Comparison of ENCODE assay signal across 26 mouse cellular contexts in genomic region chr7:49316600-49316999, GRCm38 (mm10).
DNase-seq lines count a peak whose midpoint lies in the region; ATAC-seq and TF ChIP-seq lines count a peak whose summit lies in the region.
"Had no signal": no experiment of that assay in that cellular context is flagged by ENCODE, and none has a peak within 500 bp of the region (broad histone marks: within the 10 kb centered on the region; RNA-seq: fewer than 3 reads in every experiment).

No protein-coding gene starts in this region.

- H3K4me1 ChIP-seq in lung, postnatal 0 days (ENCODE audit: insufficient read depth, low read depth, low read length) = 0 out of 2 replicates have a peak, but pooled peaks cover 4% of the 10 kb centered on the region
- H3K4me1 ChIP-seq in ES-E14 (ENCODE audit: control insufficient read depth in 2 of 2, insufficient read depth in 2 of 2, low read length in 2 of 2, poor library complexity in 1 of 2) = no peaks in the 10 kb centered on the region; a peak in 1 of 4 replicates

- no peak for TF ChIP-seq EP300 in lung, postnatal 0 days (IDR thresholded peaks at IDR 0.05)

- H3K27me3 ChIP-seq in lung, postnatal 0 days (replicated peaks; ENCODE audit: insufficient read depth, low read length) = no peaks in the 10 kb centered on the region
- H3K27me3 ChIP-seq: embryonic facial prominence, embryonic 12.5 days; embryonic facial prominence, embryonic 15.5 days; forebrain, embryonic 12.5 days; forebrain, embryonic 15.5 days; heart, embryonic 12.5 days; heart, embryonic 15.5 days; hindbrain, embryonic 15.5 days had no signal

- peak; percentile 49 for DNase-seq in lung, postnatal 0 days (ENCODE audit: low spot score)
- no peak for DNase-seq in lung, adult 18-20 months
- DNase-seq in ES-CJ7 (ENCODE audit: low read depth, low spot score) (peak; percentile 39), ES-E14 (ENCODE audit: low read depth, low spot score) (peak; percentile 51), ZHBTc4 (ENCODE audit: low read depth, low spot score) (peak; percentile 81)
- no peak for DNase-seq in cerebellum, postnatal 36 days
- no peak for DNase-seq in urinary bladder, postnatal 25 days (ENCODE audit: low spot score)
- DNase-seq: adrenal gland, postnatal 10 days; adrenal gland, postnatal 36 days; cerebellum, adult 18-20 months; cerebellum, adult 9-10 months; cerebellum, postnatal 14 days; gastrocnemius, postnatal 25 days; heart, adult 18-20 months; heart, postnatal 10 days; heart, postnatal 36 days had no signal

- H3K4me2 ChIP-seq in lung, postnatal 0 days (replicated peaks; ENCODE audit: low read depth, low read length) = no peak overlapping the region
- H3K4me2 ChIP-seq: embryonic facial prominence, embryonic 12.5 days; embryonic facial prominence, embryonic 15.5 days; forebrain, embryonic 12.5 days; forebrain, embryonic 15.5 days; heart, embryonic 12.5 days; heart, embryonic 15.5 days; hindbrain, embryonic 15.5 days had no signal

- no peak for TF ChIP-seq CTCF in lung, postnatal 0 days (IDR thresholded peaks at IDR 0.05)

- in situ Hi-C loops in ES-E14 (cut with MboI; ENCODE audit: low sequenced_read_pairs in 2 of 2, unreplicated experiment in 2 of 2) = no loop called here

- ATAC-seq in lung, postnatal 0 days = peak; percentile 25; the same call in 1 of the 2 replicates
- ATAC-seq: CD4-positive, CD25-positive, alpha-beta regulatory T cell, adult 4 months; forebrain, embryonic 15.5 days had no signal

- no peaks in the 10 kb centered on the region for H3K9me3 ChIP-seq in lung, postnatal 0 days (ENCODE audit: low read length)
- no peaks in the 10 kb centered on the region for H3K9me3 ChIP-seq in ES-E14 (ENCODE audit: control insufficient read depth, insufficient read depth, low read depth, low read length)
- H3K9me3 ChIP-seq: embryonic facial prominence, embryonic 12.5 days; embryonic facial prominence, embryonic 15.5 days; forebrain, embryonic 15.5 days; heart, embryonic 15.5 days; hindbrain, embryonic 15.5 days had no signal

- no peak overlapping the region for H3K4me3 ChIP-seq in lung, postnatal 0 days (ENCODE audit: low read depth, low read length)
- H3K4me3 ChIP-seq in ES-E14 (ENCODE audit: insufficient read depth in 1 of 2, low read depth in 1 of 2, low read length in 2 of 2, poor library complexity in 1 of 2, severe bottlenecking in 1 of 2) = no peak overlapping the region
- H3K4me3 ChIP-seq: embryonic facial prominence, embryonic 12.5 days; embryonic facial prominence, embryonic 15.5 days; erythroblast, embryonic 14.5 days; forebrain, embryonic 12.5 days; forebrain, embryonic 15.5 days; heart, embryonic 12.5 days; heart, embryonic 15.5 days; hindbrain, embryonic 15.5 days had no signal

- no peaks in the 10 kb centered on the region for H3K36me3 ChIP-seq in lung, postnatal 0 days (ENCODE audit: insufficient read depth, low read length)
- H3K36me3 ChIP-seq in ES-E14 (ENCODE audit: control insufficient read depth, insufficient read depth, low read length, poor library complexity, severe bottlenecking) = no peaks in the 10 kb centered on the region
- H3K36me3 ChIP-seq: embryonic facial prominence, embryonic 12.5 days; embryonic facial prominence, embryonic 15.5 days; forebrain, embryonic 12.5 days; forebrain, embryonic 15.5 days; G1E; heart, embryonic 15.5 days; hindbrain, embryonic 15.5 days had no signal

- H3K27ac ChIP-seq in lung, postnatal 0 days (ENCODE audit: low read length) = no peak overlapping the region
- H3K27ac ChIP-seq in ES-E14 (ENCODE audit: insufficient read depth, low read depth, low read length, poor library complexity, severe bottlenecking) = no peak overlapping the region
- H3K27ac ChIP-seq: embryonic facial prominence, embryonic 12.5 days; embryonic facial prominence, embryonic 15.5 days; forebrain, embryonic 12.5 days; forebrain, embryonic 15.5 days; heart, embryonic 15.5 days; hindbrain, embryonic 15.5 days had no signal

- WGBS in lung, postnatal 0 days = 56% methylated on average over 3 of the region's 3 CpGs

- no peak overlapping the region for H3K9ac ChIP-seq in lung, postnatal 0 days (replicated peaks; ENCODE audit: low read depth)
- H3K9ac ChIP-seq in ES-E14 (ENCODE audit: insufficient read depth, low read depth, low read length, poor library complexity, severe bottlenecking) = no peak overlapping the region
- H3K9ac ChIP-seq: embryonic facial prominence, embryonic 12.5 days; embryonic facial prominence, embryonic 15.5 days; forebrain, embryonic 12.5 days; forebrain, embryonic 15.5 days; heart, embryonic 12.5 days; heart, embryonic 15.5 days; hindbrain, embryonic 15.5 days had no signal

TF ChIP-seq in ES-E14, 5 proteins besides CTCF, POLR2A, EP300 and RAD21:
- TF ChIP-seq ZC3H11A (IDR thresholded peaks at IDR 0.05; ENCODE audit: borderline replicate concordance, low read depth, low read length) (no peak), HCFC1 (IDR thresholded peaks at IDR 0.05; ENCODE audit: borderline replicate concordance, insufficient read depth, low read length) (no peak), ZNF384 (IDR thresholded peaks at IDR 0.05; ENCODE audit: low read depth, low read length) (no peak), CHD2 (IDR thresholded peaks at IDR 0.05; ENCODE audit: low read depth, low read length) (no peak), MAFK (IDR thresholded peaks at IDR 0.05; ENCODE audit: insufficient read depth, low read depth, low read length) (no peak)

Comparison
In these comparisons a context has a peak if more than half of its experiments do, and no peak if none do; other contexts are left out.
1. DNase-seq: peak in lung, postnatal 0 days (single experiment), ES-CJ7 (single experiment), ES-E14 (single experiment) and ZHBTc4 (single experiment); none in lung, adult 18-20 months (0 of 2), cerebellum, postnatal 36 days (0 of 2) and urinary bladder, postnatal 25 days (single experiment).